Mouse (Mus musculus) heart, postnatal 0 days (tissue): Measurements from ENCODE around the gene A530016L24Rik. TPM values are rescaled to one million over a fixed set of nuclear protein-coding genes. Genes with fewer than 3 reads are reported as not detected.

Experiments
- ATAC-seq: fragments of 200-750 bp; cut with Nextera tagmentation; 2 replicates; pipeline ENCODE4 v1.8.0; 2017; ENCODE audit warnings: low read depth, moderate number of reproducible peaks, moderate library complexity; ENCODE audit not compliant: insufficient read depth
- DNase-seq: peaks from one replicate; pipeline ENCODE4 v3.0.0-alpha.2; 2016; ENCODE audit warnings: low spot score
- H3K27ac ChIP-seq: fragments of 300-500 bp; sonication (generic); 2 replicates; pipeline ENCODE4 v1.5.1; 2014; ENCODE audit warnings: low read depth, mild to moderate bottlenecking
- H3K27me3 ChIP-seq: fragments of 300-500 bp; sonication (generic); 2 replicates; pipeline ENCODE4 v1.6.1; 2014; ENCODE audit warnings: low read length, mixed read lengths; ENCODE audit not compliant: control insufficient read depth, insufficient read depth
- H3K36me3 ChIP-seq: fragments of 300-500 bp; sonication (generic); replicated peaks from 2 replicates; pipeline ENCODE4 v1.6.1; 2014; ENCODE audit warnings: low read length, mixed read lengths; ENCODE audit not compliant: control insufficient read depth, insufficient read depth
- H3K4me1 ChIP-seq: fragments of 300-500 bp; sonication (generic); 2 replicates; pipeline ENCODE4 v1.6.1; 2014; ENCODE audit warnings: antibody characterized with exemption; ENCODE audit not compliant: control insufficient read depth, insufficient read depth
- H3K4me2 ChIP-seq: fragments of 300-500 bp; sonication (generic); 2 replicates; pipeline ENCODE4 v1.6.1; 2014; ENCODE audit warnings: low read depth, mild to moderate bottlenecking, low read length, moderate library complexity
- H3K4me3 ChIP-seq: fragments of 300-500 bp; sonication (generic); 2 replicates; pipeline ENCODE4 v1.5.1; 2014; ENCODE audit warnings: low read depth, low read length
- H3K9ac ChIP-seq: fragments of 300-500 bp; sonication (generic); replicated peaks from 2 replicates; pipeline ENCODE4 v1.6.1; 2014; ENCODE audit warnings: low read depth, low read length, mixed read lengths
- H3K9me3 ChIP-seq: fragments of 300-500 bp; sonication (generic); replicated peaks from 2 replicates; pipeline ENCODE4 v1.6.1; 2016; ENCODE audit warnings: low read length; ENCODE audit not compliant: control insufficient read depth
- CTCF ChIP-seq: IDR thresholded peaks from 2 replicates; pipeline ENCODE4 v1.5.1; 2016; ENCODE audit warnings: antibody characterized with exemption, control low read depth, low read depth
- EP300 ChIP-seq: IDR thresholded peaks from 2 replicates; pipeline ENCODE4 v1.6.1; 2016; ENCODE audit warnings: antibody characterized with exemption, low read depth
- WGBS: fragments of 180-500 bp; shearing (Covaris S2); extraction: QIAGEN DNeasy Blood & Tissue Kit; methylation state at CpG from one replicate; pipeline ENCODE4 v1.1.7; 2014; 5-methylcytosine and 5-hydroxymethylcytosine counted together
- polyA plus RNA-seq: library from polyadenylated mRNA; unstranded; fragments of >200 nt; fragmentation: Nextera tagmentation; extraction: Ambion mirVana; gene quantifications from 2 replicates; pipeline ENCODE4 v1.2.1, GENCODE M21; 2015
- total RNA-seq: library from RNA; depleted of rRNA; stranded (reverse); fragments of >200 nt; gene quantifications from 2 replicates; pipeline ENCODE4 v1.2.3, GENCODE M21; 2014; ENCODE audit warnings: low replicate concordance

The A530016L24Rik gene
- total and polyA plus RNA-seq, 2 experiments from 2014 or later = 6.0 to 14.1 TPM

DNA sequence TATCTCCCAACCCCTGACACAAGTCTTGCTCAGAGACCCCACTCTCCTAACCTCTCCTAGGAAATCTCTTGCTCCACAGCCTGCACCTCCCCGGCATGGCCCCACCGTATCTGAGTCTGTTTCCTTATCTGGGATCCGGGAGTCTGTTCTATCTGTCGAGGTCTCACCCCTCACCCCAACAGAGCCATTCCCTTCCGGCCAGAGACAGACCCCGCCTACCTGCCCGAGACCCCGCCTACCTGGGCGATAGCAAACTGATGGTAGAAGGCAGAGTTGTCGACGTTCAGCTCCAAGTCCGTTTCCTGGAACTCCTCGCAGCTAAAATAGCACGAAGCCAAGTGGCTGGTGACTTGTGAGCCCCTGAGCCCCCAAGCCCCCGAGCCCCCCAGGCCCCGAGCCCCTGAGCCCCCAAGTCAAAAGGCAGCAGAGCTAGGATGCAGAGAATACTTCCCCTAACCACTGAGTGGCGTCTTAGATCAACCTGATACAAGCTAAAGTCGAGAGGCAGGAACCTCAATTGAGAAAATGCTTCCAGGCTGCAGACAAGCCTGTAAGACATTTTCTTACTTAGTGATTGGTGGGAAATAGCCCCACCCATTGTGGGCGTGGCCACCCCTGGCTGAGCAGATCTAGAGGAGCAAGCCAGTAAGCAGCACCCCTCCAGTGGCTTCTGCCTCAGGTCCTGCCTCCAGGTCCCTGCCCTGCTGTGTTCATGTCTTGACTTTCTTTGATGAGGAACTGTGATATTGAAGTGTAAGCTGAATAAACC is 13.9 kb downstream of the A530016L24Rik start:
- Histone ChIP-seq H3K4me2 (no peak overlapping the region), H3K27me3 (0 out of 2 replicates have a peak, but pooled peaks cover 16% of the 10 kb centered on the region), H3K4me1 (peaks cover 6% of the 10 kb centered on the region; the same call in 1 of the 2 replicates), H3K36me3 (no peaks in the 10 kb centered on the region), H3K9me3 (no peaks in the 10 kb centered on the region), H3K27ac (no peak overlapping the region), H3K9ac (no peak overlapping the region), H3K4me3 (no peak overlapping the region)
- TF ChIP-seq EP300 (no peak), CTCF (no peak)
- no peak for DNase-seq
- no peak for ATAC-seq
- WGBS = 7% methylated on average over 19 of the region's 19 CpGs

DNA sequence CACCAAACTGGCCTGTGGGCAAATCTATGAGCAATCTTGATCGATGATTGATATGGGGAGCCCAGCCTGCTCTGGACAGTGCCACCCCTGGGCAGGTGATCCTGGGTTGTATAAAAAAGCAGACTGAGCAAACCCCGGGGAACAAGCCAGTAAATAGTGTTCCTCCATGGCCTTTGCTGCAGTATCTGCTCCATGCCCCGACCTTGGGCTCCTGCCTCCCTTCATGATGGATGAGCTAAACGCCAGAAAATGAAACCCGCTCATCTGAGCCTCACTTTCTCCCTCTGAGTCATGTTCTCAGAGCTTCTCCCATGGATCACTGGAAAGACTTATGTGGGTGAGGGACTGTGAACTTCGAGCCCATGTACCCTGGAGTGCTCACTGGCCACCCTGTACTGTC is 17.0 kb downstream of the A530016L24Rik start:
- no peak overlapping the region for H3K9ac ChIP-seq
- TF ChIP-seq EP300 (no peak), CTCF (no peak)
- no peaks in the 10 kb centered on the region for H3K36me3 ChIP-seq
- no peak for DNase-seq
- ATAC-seq = no peak
- H3K27me3 ChIP-seq = peaks cover 38% of the 10 kb centered on the region
- H3K4me1 ChIP-seq = peaks cover 6% of the 10 kb centered on the region; the same call in 1 of the 2 replicates
- no peaks in the 10 kb centered on the region for H3K9me3 ChIP-seq
- no peak overlapping the region for H3K4me3 ChIP-seq
- H3K4me2 ChIP-seq = no peak overlapping the region
- H3K27ac ChIP-seq = no peak overlapping the region
- whole genome bisulfite sequencing = 77% methylated on average over 6 of the region's 6 CpGs

DNA sequence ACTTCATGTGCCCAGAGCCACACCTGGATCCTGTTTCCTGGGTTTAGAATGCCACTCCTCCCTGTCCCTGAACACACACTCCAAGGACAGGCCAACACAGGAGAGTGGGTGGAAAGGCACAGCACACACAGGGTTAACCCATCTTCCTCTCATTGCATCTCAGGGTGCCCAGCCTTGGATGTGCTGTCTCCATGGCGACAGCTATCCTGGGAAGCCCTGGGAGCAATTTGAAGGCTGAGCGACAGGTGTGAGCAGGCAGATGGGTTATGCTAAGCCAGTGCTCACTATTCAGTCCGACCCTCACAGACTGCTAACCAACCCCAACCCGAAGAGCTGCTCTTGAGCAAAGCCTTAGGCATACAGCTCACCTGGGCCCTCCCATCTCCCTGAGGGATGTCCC is 18.0 kb downstream of the A530016L24Rik start:
- no peak overlapping the region for H3K27ac ChIP-seq
- H3K4me2 ChIP-seq = no peak overlapping the region
- H3K4me3 ChIP-seq = no peak overlapping the region
- 48% methylated on average over 4 of the region's 4 CpGs for WGBS
- no peaks in the 10 kb centered on the region for H3K9me3 ChIP-seq
- H3K36me3 ChIP-seq = no peaks in the 10 kb centered on the region
- H3K4me1 ChIP-seq = peaks cover 6% of the 10 kb centered on the region; the same call in 1 of the 2 replicates
- TF ChIP-seq CTCF (no peak), EP300 (no peak)
- H3K27me3 ChIP-seq = peaks cover 47% of the 10 kb centered on the region
- DNase-seq = no peak
- H3K9ac ChIP-seq = no peak overlapping the region
- no peak for ATAC-seq

DNA sequence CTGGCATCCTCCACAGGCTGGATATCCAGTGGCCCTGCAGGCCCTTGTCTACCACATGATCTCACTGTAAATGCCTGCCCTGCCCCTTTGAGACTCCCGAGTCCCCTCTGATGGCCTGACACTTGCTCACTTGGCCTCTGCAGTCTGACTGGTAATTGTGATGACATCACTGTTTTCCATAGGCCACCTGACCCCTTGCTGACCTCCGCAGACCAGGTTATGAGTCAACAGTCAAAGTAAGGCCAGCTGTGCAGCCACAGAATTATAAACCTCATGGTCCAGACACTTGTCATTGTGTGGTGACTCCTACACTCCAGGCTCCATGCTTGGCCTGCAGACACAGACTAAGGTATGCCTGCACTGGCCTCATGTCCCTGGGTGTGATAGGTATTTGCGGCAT is 18.7 kb downstream of the A530016L24Rik start:
- TF ChIP-seq EP300 (no peak), CTCF (no peak)
- WGBS = 55% methylated on average over 3 of the region's 3 CpGs
- no peak for DNase-seq
- no peak overlapping the region for H3K4me3 ChIP-seq
- peaks cover 3% of the 10 kb centered on the region; the same call in 1 of the 2 replicates for H3K4me1 ChIP-seq
- H3K36me3 ChIP-seq = no peaks in the 10 kb centered on the region
- H3K9ac ChIP-seq = no peak overlapping the region
- no peaks in the 10 kb centered on the region for H3K9me3 ChIP-seq
- ATAC-seq = no peak
- H3K27ac ChIP-seq = no peak overlapping the region
- peaks cover 46% of the 10 kb centered on the region for H3K27me3 ChIP-seq
- no peak overlapping the region for H3K4me2 ChIP-seq

DNA sequence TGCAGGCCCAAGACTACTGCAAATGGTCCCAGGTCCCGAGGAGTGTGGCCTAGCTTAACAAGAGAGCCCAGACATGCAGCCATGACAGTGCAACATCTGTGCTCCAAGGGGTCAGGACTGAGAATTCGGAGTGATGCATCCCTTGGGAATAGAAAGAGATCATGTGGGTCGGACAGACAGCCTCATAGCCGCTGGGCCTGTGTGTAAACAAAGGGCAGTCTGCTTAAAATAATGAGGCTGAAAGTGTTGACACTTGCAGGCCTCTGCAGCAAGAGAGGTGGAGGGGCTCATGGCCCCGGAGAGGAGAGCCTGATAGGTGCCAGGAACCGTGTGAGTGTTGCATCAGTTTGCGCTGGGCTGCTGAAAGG is 21.1 kb downstream of the A530016L24Rik start:
- Histone ChIP-seq H3K4me2 (no peak overlapping the region), H3K27ac (no peak overlapping the region), H3K27me3 (peaks cover 47% of the 10 kb centered on the region), H3K4me3 (no peak overlapping the region), H3K4me1 (no peaks in the 10 kb centered on the region), H3K9ac (no peak overlapping the region), H3K36me3 (no peaks in the 10 kb centered on the region), H3K9me3 (no peaks in the 10 kb centered on the region)
- DNase-seq (no peak), ATAC-seq (no peak)
- WGBS = 13% methylated on average over 7 of the region's 7 CpGs
- TF ChIP-seq CTCF (no peak), EP300 (no peak)
